Mouse (Mus musculus) midbrain, embryonic 11.5 days (tissue): ENCODE measurements at regions not wholly inside any gene's neighbourhood (a gene's known extent, or its start where the extent isn't known, plus 50 kb on each side); places are given as distances from the start of the nearest gene placed in this dataset.

Source experiments
- ATAC-seq: fragments of 200-750 bp; cut with Nextera tagmentation; 2 replicates; pipeline ENCODE4 v1.8.0; 2017; ENCODE audit warnings: moderate TSS enrichment, moderate library complexity; ENCODE audit not compliant: low FRiP score
- DNase-seq: peaks from one replicate; pipeline ENCODE4 v3.0.0; 2015; ENCODE audit warnings: low spot score; ENCODE audit errors: missing footprints
- H3K27ac ChIP-seq: fragments of 300-500 bp; sonication (generic); 2 replicates; pipeline ENCODE4 v1.5.1; 2014; ENCODE audit warnings: low read depth, low read length
- H3K27me3 ChIP-seq: fragments of 300-500 bp; sonication (generic); 2 replicates; pipeline ENCODE4 v1.6.1; 2014; ENCODE audit warnings: mild to moderate bottlenecking, low read length, moderate library complexity, mixed read lengths; ENCODE audit not compliant: control insufficient read depth, insufficient read depth
- H3K36me3 ChIP-seq: fragments of 300-500 bp; sonication (generic); 2 replicates; pipeline ENCODE4 v1.6.1; 2014; ENCODE audit warnings: mild to moderate bottlenecking, low read length, moderate library complexity, mixed read lengths; ENCODE audit not compliant: control insufficient read depth, insufficient read depth
- H3K4me1 ChIP-seq: fragments of 300-500 bp; sonication (generic); 2 replicates; pipeline ENCODE4 v1.6.1; 2014; ENCODE audit warnings: low read length; ENCODE audit not compliant: control insufficient read depth, insufficient read depth
- H3K4me2 ChIP-seq: fragments of 300-500 bp; sonication (generic); 2 replicates; pipeline ENCODE4 v1.6.1; 2014; ENCODE audit warnings: mild to moderate bottlenecking, moderate library complexity
- H3K4me3 ChIP-seq: fragments of 300-500 bp; sonication (generic); 2 replicates; pipeline ENCODE4 v1.5.1; 2014; ENCODE audit warnings: low read depth, low read length
- H3K9ac ChIP-seq: fragments of 300-500 bp; sonication (generic); 2 replicates; pipeline ENCODE4 v1.6.1; 2014; ENCODE audit warnings: low read length
- H3K9me3 ChIP-seq: fragments of 300-500 bp; sonication (generic); 2 replicates; pipeline ENCODE4 v1.6.1; 2016; ENCODE audit warnings: low read length; ENCODE audit not compliant: control insufficient read depth
- WGBS: fragments of 180-500 bp; shearing (Covaris S2); extraction: QIAGEN DNeasy Blood & Tissue Kit; methylation state at CpG from one replicate; pipeline ENCODE4 v1.1.7; 2014; 5-methylcytosine and 5-hydroxymethylcytosine counted together

- Histone ChIP-seq H3K27ac (no peak overlapping the region), H3K36me3 (no peaks in the 10 kb centered on the region), H3K4me2 (no peak overlapping the region), H3K27me3 (no peaks in the 10 kb centered on the region), H3K9ac (no peak overlapping the region), H3K4me3 (no peak overlapping the region), H3K4me1 (no peaks in the 10 kb centered on the region), H3K9me3 (no peaks in the 10 kb centered on the region)
- no peak for DNase-seq
- no peak for ATAC-seq
Observed at GRCm38 (mm10) chr4:106255959-106256609, 59.9 kb upstream of the Usp24 start.

DNA sequence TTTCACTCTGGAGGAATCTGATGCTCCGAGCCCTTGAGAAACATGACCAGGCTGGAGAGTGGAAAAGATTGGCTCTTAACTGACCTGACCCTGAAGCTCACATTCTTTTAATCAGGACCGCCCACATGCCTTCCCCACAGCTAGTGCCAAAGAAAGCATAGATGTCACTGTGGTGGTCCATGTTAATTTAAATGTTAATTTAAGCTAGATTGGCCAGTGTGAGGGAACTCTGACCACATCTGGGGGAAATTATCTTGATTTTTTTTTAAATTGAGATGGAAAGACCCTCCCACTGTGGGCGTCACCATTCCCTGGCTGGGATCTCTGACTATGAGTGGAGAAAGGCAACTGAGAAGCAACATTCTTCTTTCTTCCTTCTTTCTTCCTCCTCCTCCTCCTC, 54.6 kb upstream of the Usp24 start:
- 88% methylated on average over 3 of the region's 3 CpGs for WGBS
- H3K9me3 ChIP-seq = no peaks in the 10 kb centered on the region

DNA sequence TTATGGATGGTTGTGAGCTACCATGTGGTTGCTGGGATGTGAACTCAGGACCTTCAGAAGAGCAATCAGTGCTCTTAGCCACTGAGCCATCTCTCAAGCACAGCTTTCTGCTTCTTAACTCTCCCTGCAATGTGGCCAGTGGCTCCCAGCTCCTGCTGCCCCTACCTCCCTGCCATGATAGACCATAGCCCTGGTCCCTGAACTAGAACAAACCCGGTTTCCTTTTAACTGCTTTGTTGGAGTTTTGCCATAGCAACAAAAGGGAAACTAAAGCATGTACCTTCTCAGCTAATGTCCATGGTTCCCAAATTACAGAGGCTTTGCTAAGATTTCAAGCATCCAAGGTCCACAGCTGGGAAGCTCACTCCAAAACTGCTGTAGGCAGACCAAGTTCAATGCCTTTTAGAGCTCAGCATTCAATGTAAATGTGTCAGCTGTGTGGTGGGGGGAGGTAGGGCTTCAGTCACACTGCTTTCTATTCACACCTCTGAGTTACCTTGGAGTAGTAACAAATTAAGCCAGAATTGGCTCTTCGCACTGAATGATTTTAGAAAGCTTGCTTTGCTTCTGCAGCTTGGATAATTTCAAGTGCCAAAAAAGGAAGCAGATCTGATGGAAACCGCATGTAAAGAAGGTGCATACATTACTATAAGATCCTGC, 54.0 kb upstream of the Usp24 start:
- no peak overlapping the region for H3K4me2 ChIP-seq

More for the DNA sequence above, 54.6 kb upstream of the Usp24 start:
- DNase-seq (no peak), ATAC-seq (no peak)
- Histone ChIP-seq H3K4me1 (no peaks in the 10 kb centered on the region), H3K4me3 (no peak overlapping the region), H3K27ac (no peak overlapping the region), H3K9ac (no peak overlapping the region), H3K27me3 (no peaks in the 10 kb centered on the region), H3K36me3 (no peaks in the 10 kb centered on the region), H3K4me2 (no peak overlapping the region)

DNA sequence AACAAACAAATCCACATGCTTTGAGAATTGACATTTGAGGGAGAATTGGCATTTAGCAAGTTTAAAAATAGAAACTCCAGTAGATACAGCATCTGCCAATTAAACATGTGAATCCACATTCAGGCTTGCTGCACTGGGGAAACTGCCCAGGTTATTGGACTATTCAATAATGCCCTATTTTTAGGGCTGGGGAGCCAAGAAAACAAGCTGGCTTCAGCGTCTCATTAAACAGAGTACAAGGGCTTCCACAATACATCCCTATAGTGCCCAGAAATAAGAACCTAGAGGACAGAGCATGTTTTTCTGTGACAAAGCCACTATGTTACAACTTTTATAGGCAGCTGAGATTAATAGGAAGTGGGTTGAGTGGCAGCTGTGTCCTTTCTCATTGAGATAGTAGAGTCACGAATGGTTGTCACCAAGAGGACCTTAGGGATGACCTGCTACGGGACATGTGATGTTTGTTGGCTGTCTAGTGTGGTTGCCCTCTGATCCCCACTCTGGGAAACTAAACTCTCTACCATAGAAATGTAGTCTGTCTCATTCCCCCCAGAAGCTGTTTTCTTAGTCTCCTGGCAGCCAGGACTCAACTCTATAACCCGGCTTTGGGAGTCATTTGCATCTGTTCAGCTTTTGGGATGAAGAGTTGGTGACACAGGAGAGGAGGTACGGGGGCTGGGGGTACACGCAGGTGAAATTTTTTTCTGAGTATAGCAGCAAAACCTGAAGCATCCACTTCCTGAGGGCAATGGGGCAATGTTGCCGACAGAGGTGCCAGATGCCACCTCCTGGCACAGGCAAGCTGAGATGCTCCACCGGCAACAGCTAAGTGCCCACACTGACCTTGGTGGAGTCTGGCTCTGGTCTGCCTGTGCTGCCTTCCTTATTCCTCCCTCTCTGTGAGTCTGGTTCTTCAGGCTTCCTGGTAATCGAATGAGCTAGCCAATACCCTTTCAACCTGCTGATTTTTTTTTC, 53.0 kb upstream of the Usp24 start:
- H3K9me3 ChIP-seq = no peaks in the 10 kb centered on the region
- no peaks in the 10 kb centered on the region for H3K27me3 ChIP-seq
- H3K9ac ChIP-seq = no peak overlapping the region
- no peak overlapping the region for H3K27ac ChIP-seq
- no peaks in the 10 kb centered on the region for H3K36me3 ChIP-seq
- ATAC-seq (no peak), DNase-seq (no peak)
- H3K4me2 ChIP-seq = no peak overlapping the region
- no peaks in the 10 kb centered on the region for H3K4me1 ChIP-seq
- no peak overlapping the region for H3K4me3 ChIP-seq
- WGBS = 89% methylated on average over 9 of the region's 9 CpGs

More for the DNA sequence above, 54.0 kb upstream of the Usp24 start:
- WGBS = 75% methylated on average over 3 of the region's 3 CpGs
- no peak for ATAC-seq
- Histone ChIP-seq H3K4me3 (no peak overlapping the region), H3K4me1 (no peaks in the 10 kb centered on the region), H3K27me3 (no peaks in the 10 kb centered on the region), H3K27ac (no peak overlapping the region), H3K9me3 (no peaks in the 10 kb centered on the region), H3K9ac (no peak overlapping the region), H3K36me3 (no peaks in the 10 kb centered on the region)
- DNase-seq = no peak
